Mouse (Mus musculus): Measurements from ENCODE around the gene Rtf1. TPM values are rescaled to one million over a fixed set of nuclear protein-coding genes. Genes with fewer than 3 reads are reported as not detected.

Rtf1 gene
- polyA plus RNA-seq, 1 experiment, result 32.5 TPM

GRCm38 (mm10) chr2:119675215-119675784, 432 bp downstream of the Rtf1 start:
- WGBS, result 1% methylated on average over 39 of the region's 39 CpGs
- Histone ChIP-seq H3K4me3 (replicated peaks; ENCODE audit: insufficient read depth, low read depth, low read length) (peak overlapping the region; percentile 93), H3K4me1 (ENCODE audit: control insufficient read depth, insufficient read depth, low read length) (no peaks in the 10 kb centered on the region; the same call in 1 of the 2 replicates), H3K27ac (ENCODE audit: insufficient read depth, low read length) (0 out of 2 replicates have a peak overlapping the region, but pooled peaks have one; percentile 8), H3K27me3 (ENCODE audit: control insufficient read depth, insufficient read depth, low read length) (no peaks in the 10 kb centered on the region)
- TF ChIP-seq CTCF (IDR thresholded peaks at IDR 0.05; ENCODE audit: borderline replicate concordance, insufficient read depth, low read depth, low read length) (no peak), POLR2A (IDR thresholded peaks at IDR 0.05; ENCODE audit: borderline replicate concordance, insufficient read depth, low read length) (no peak)
- no peak for DNase-seq

GRCm38 (mm10) chr2:119675831-119676230, 963 bp downstream of the Rtf1 start:
- no peak for TF ChIP-seq POLR2A (IDR thresholded peaks at IDR 0.05; ENCODE audit: borderline replicate concordance, insufficient read depth, low read length)
- TF ChIP-seq CTCF (IDR thresholded peaks at IDR 0.05; ENCODE audit: borderline replicate concordance, insufficient read depth, low read depth, low read length), result no peak
- Histone ChIP-seq H3K27me3 (ENCODE audit: control insufficient read depth, insufficient read depth, low read length) (no peaks in the 10 kb centered on the region), H3K4me1 (ENCODE audit: control insufficient read depth, insufficient read depth, low read length) (no peaks in the 10 kb centered on the region; the same call in 1 of the 2 replicates), H3K27ac (ENCODE audit: insufficient read depth, low read length) (no peak overlapping the region), H3K4me3 (replicated peaks; ENCODE audit: insufficient read depth, low read depth, low read length) (peak overlapping the region; percentile 93)
- WGBS, result 3% methylated on average over 5 of the region's 5 CpGs
- no peak for DNase-seq

- Histone ChIP-seq H3K27me3 (ENCODE audit: control insufficient read depth, insufficient read depth, low read length) (no peaks in the 10 kb centered on the region), H3K4me3 (replicated peaks; ENCODE audit: insufficient read depth, low read depth, low read length) (no peak overlapping the region), H3K27ac (ENCODE audit: insufficient read depth, low read length) (no peak overlapping the region), H3K4me1 (ENCODE audit: control insufficient read depth, insufficient read depth, low read length) (no peaks in the 10 kb centered on the region)
- 83% methylated on average over 2 of the region's 2 CpGs for WGBS
- TF ChIP-seq POLR2A (IDR thresholded peaks at IDR 0.05; ENCODE audit: borderline replicate concordance, insufficient read depth, low read length), result no peak
- TF ChIP-seq CTCF (IDR thresholded peaks at IDR 0.05; ENCODE audit: borderline replicate concordance, insufficient read depth, low read depth, low read length), result no peak
- DNase-seq, result no peak
These were observed 8.8 kb downstream of the Rtf1 start for GRCm38 (mm10) chr2:119683706-119684105.

GRCm38 (mm10) chr2:119692003-119692701, 17.3 kb downstream of the Rtf1 start:
- DNase-seq, result peak in 1 of 2 experiments; percentile 17
- WGBS, result 76% methylated on average over 9 of the region's 9 CpGs
- no peaks in the 10 kb centered on the region for H3K27me3 ChIP-seq (ENCODE audit: control insufficient read depth, insufficient read depth, low read length)
- H3K27ac ChIP-seq (ENCODE audit: insufficient read depth, low read length), result no peak overlapping the region
- H3K4me3 ChIP-seq (replicated peaks; ENCODE audit: insufficient read depth, low read depth, low read length), result no peak overlapping the region
- no peaks in the 10 kb centered on the region for H3K4me1 ChIP-seq (ENCODE audit: control insufficient read depth, insufficient read depth, low read length)
- TF ChIP-seq POLR2A (IDR thresholded peaks at IDR 0.05; ENCODE audit: borderline replicate concordance, insufficient read depth, low read length) (no peak), CTCF (IDR thresholded peaks at IDR 0.05; ENCODE audit: borderline replicate concordance, insufficient read depth, low read depth, low read length) (no peak)

- Histone ChIP-seq H3K4me3 (replicated peaks; ENCODE audit: insufficient read depth, low read depth, low read length) (no peak overlapping the region), H3K27ac (ENCODE audit: insufficient read depth, low read length) (no peak overlapping the region), H3K4me1 (ENCODE audit: control insufficient read depth, insufficient read depth, low read length) (no peaks in the 10 kb centered on the region), H3K27me3 (ENCODE audit: control insufficient read depth, insufficient read depth, low read length) (no peaks in the 10 kb centered on the region)
- DNase-seq, result no peak
- TF ChIP-seq POLR2A (IDR thresholded peaks at IDR 0.05; ENCODE audit: borderline replicate concordance, insufficient read depth, low read length) (no peak), CTCF (IDR thresholded peaks at IDR 0.05; ENCODE audit: borderline replicate concordance, insufficient read depth, low read depth, low read length) (no peak)
- 88% methylated on average over 2 of the region's 2 CpGs for WGBS
These were observed 20.0 kb downstream of the Rtf1 start for GRCm38 (mm10) chr2:119694826-119695225.

GRCm38 (mm10) chr2:119696111-119696510, 21.2 kb downstream of the Rtf1 start:
- no peak for DNase-seq
- TF ChIP-seq POLR2A (IDR thresholded peaks at IDR 0.05; ENCODE audit: borderline replicate concordance, insufficient read depth, low read length), result no peak
- no peak for TF ChIP-seq CTCF (IDR thresholded peaks at IDR 0.05; ENCODE audit: borderline replicate concordance, insufficient read depth, low read depth, low read length)
- Histone ChIP-seq H3K4me3 (replicated peaks; ENCODE audit: insufficient read depth, low read depth, low read length) (no peak overlapping the region), H3K4me1 (ENCODE audit: control insufficient read depth, insufficient read depth, low read length) (no peaks in the 10 kb centered on the region), H3K27me3 (ENCODE audit: control insufficient read depth, insufficient read depth, low read length) (no peaks in the 10 kb centered on the region), H3K27ac (ENCODE audit: insufficient read depth, low read length) (no peak overlapping the region)
- 33% methylated on average over 1 of the region's 1 CpGs for WGBS

- Histone ChIP-seq H3K27me3 (ENCODE audit: control insufficient read depth, insufficient read depth, low read length) (no peaks in the 10 kb centered on the region), H3K4me1 (ENCODE audit: control insufficient read depth, insufficient read depth, low read length) (no peaks in the 10 kb centered on the region), H3K27ac (ENCODE audit: insufficient read depth, low read length) (no peak overlapping the region), H3K4me3 (replicated peaks; ENCODE audit: insufficient read depth, low read depth, low read length) (no peak overlapping the region)
- DNase-seq, result no peak
- WGBS, result 47% methylated on average over 2 of the region's 2 CpGs
- TF ChIP-seq CTCF (IDR thresholded peaks at IDR 0.05; ENCODE audit: borderline replicate concordance, insufficient read depth, low read depth, low read length) (no peak), POLR2A (IDR thresholded peaks at IDR 0.05; ENCODE audit: borderline replicate concordance, insufficient read depth, low read length) (no peak)
These were observed 23.6 kb downstream of the Rtf1 start for GRCm38 (mm10) chr2:119698472-119698871.

- WGBS, result 86% methylated on average over 3 of the region's 3 CpGs
- H3K4me1 ChIP-seq (ENCODE audit: control insufficient read depth, insufficient read depth, low read length), result no peaks in the 10 kb centered on the region
- no peak for DNase-seq
- no peak overlapping the region for H3K27ac ChIP-seq (ENCODE audit: insufficient read depth, low read length)
- no peak overlapping the region for H3K4me3 ChIP-seq (replicated peaks; ENCODE audit: insufficient read depth, low read depth, low read length)
- no peaks in the 10 kb centered on the region for H3K27me3 ChIP-seq (ENCODE audit: control insufficient read depth, insufficient read depth, low read length)
- no peak for TF ChIP-seq CTCF (IDR thresholded peaks at IDR 0.05; ENCODE audit: borderline replicate concordance, insufficient read depth, low read depth, low read length)
- TF ChIP-seq POLR2A (IDR thresholded peaks at IDR 0.05; ENCODE audit: borderline replicate concordance, insufficient read depth, low read length), result no peak
These were observed 25.1 kb downstream of the Rtf1 start for GRCm38 (mm10) chr2:119699962-119700361.

All from cerebellum, adult 2 months (tissue).